Mouse (Mus musculus): Measurements from ENCODE around the gene Tmem91. TPM values are rescaled to one million over a fixed set of nuclear protein-coding genes. Genes with fewer than 3 reads are reported as not detected.

Gene Tmem91
- polyA plus RNA-seq, 1 experiment from 2014 or later, result 0.32 TPM

DNA sequence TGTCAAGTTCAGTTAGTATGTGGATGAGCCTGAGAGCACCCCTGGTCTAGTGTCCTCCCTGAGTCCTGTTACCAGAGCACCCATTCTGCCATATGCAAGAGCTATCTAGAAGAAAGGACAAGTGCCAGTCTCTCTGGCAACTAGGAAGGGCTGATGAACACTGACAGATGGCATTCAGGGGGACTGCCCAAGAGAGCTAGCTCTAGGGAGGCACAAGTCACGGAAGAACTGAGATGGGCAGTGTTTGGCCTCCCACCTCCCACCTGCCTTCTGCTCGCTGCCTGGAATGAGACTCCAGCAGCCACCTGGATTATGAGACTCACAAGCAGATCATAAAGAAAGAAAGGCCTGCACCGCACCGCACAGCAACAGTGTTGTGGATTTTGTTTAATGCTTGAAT lies 35.2 kb downstream of the Tmem91 start:
- WGBS (ENCODE audit: missing documents), result 95% methylated on average over 4 of the region's 4 CpGs
- H3K4me3 ChIP-seq (ENCODE audit: inconsistent target), result no peak overlapping the region
- H3K27ac ChIP-seq, result no peak overlapping the region
- peaks cover 6% of the 10 kb centered on the region; the same call in 1 of the 2 replicates for H3K36me3 ChIP-seq (ENCODE audit: inconsistent target)
- no peaks in the 10 kb centered on the region for H3K79me2 ChIP-seq (ENCODE audit: inconsistent target)

- Histone ChIP-seq H3K79me2 (ENCODE audit: inconsistent target) (no peaks in the 10 kb centered on the region; the same call in 1 of the 2 replicates), H3K4me3 (ENCODE audit: inconsistent target) (no peak overlapping the region), H3K36me3 (ENCODE audit: inconsistent target) (peaks cover 6% of the 10 kb centered on the region; the same call in 1 of the 2 replicates), H3K27ac (no peak overlapping the region)
- WGBS (ENCODE audit: missing documents), result 97% methylated on average over 5 of the region's 5 CpGs
Measured at GRCm38 (mm10) chr7:25637099-25637498, 37.9 kb downstream of the Tmem91 start.

GRCm38 (mm10) chr7:25636373-25636772 lies 38.6 kb downstream of the Tmem91 start:
- no peak overlapping the region for H3K4me3 ChIP-seq (ENCODE audit: inconsistent target)
- H3K27ac ChIP-seq, result no peak overlapping the region
- H3K36me3 ChIP-seq (ENCODE audit: inconsistent target), result peaks cover 2% of the 10 kb centered on the region; the same call in 1 of the 2 replicates
- peaks cover 5% of the 10 kb centered on the region; the same call in 1 of the 2 replicates for H3K79me2 ChIP-seq (ENCODE audit: inconsistent target)
- WGBS (ENCODE audit: missing documents), result 78% methylated on average over 3 of the region's 3 CpGs

DNA sequence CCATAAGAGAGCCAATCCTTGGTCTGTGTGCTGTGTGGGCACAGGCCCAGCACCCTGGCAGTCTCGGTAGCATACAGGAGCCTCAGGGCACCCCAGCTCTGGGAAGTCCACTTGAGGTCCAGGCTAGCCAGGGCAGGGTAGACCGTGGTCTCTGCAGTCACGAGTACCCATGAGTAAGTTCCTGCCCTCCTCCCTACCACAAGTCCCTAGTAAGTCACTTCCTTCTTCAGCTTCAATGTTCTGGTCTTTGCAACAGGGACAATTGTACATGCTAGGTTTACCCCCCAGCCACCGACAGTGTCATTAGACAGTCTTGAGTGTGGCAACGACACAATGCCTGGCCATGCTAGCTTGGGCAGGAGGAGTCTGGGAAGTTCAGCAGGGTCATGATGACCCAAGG lies 42.3 kb downstream of the Tmem91 start:
- WGBS (ENCODE audit: missing documents), result 1% methylated on average over 5 of the region's 5 CpGs
- peaks cover 42% of the 10 kb centered on the region for H3K79me2 ChIP-seq (ENCODE audit: inconsistent target)
- peak overlapping the region; percentile 98 for H3K27ac ChIP-seq
- H3K4me3 ChIP-seq (ENCODE audit: inconsistent target), result no peak overlapping the region
- no peaks in the 10 kb centered on the region; the same call in 1 of the 2 replicates for H3K36me3 ChIP-seq (ENCODE audit: inconsistent target)

DNA sequence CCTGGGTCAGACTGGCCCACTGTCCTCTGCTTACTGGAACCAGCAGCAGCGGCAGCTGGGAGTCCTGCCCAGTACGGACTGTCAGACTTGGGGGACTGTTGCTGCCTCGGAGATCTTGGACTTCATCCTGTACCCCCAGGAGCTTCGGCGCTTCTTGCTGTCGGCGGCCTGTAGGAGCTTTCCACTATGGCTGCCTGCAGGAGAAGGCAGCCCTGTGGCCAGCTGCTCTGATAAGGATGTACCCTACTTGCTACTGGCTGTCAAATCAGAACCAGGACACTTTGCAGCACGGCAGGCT lies 46.7 kb downstream of the Tmem91 start:
- 60% methylated on average over 8 of the region's 8 CpGs for WGBS (ENCODE audit: missing documents)
- H3K27ac ChIP-seq, result peak overlapping the region; percentile 80
- H3K4me3 ChIP-seq (ENCODE audit: inconsistent target), result peak overlapping the region; percentile 83
- peaks cover 45% of the 10 kb centered on the region for H3K79me2 ChIP-seq (ENCODE audit: inconsistent target)
- H3K36me3 ChIP-seq (ENCODE audit: inconsistent target), result peaks cover 3% of the 10 kb centered on the region; the same call in 1 of the 2 replicates

DNA sequence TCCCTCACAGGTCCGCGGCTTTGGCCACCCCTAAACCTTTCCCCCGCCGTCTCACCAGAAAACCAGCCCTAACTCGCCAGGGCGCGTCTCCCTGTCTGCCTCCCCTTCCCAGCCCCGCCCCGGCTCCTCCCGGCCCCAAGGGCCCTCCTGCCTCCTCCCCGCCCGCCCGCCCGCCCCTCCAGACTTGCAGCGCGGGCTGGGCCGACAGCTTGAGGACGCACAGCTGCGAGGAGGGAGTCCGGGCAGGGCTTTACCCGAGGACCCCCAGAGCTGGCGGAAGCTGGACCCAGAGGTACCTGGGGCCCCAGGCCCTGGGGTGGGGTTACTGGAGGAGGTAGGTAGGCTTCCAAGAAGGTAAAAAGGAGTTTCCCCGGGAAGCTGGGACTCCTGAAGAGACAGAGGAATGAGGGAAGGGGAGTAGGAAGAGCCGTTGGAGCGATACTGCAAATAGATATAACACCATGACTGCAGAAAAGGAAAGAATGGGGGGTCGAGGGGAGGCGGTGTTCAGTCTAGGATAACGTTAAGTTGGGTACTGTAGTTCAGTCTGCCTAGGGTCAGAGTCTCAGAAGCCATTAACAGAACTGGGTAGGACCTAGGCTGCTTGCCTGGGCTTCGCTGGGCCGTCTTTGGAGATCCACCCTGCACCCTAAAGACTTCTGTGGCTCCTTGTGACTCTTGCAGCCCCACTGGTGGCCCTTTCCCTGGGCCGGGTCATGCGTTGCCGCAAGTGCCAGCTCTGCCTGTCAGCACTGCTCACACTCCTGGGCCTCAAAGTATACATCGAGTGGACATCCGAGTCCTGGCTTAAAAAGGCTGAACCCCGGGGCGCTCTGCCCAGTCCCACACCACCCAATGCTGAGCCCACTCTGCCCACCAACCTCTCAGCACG lies 47.3 kb downstream of the Tmem91 start:
- H3K4me3 ChIP-seq (ENCODE audit: inconsistent target), result peak overlapping the region; percentile 83
- peaks cover 45% of the 10 kb centered on the region for H3K79me2 ChIP-seq (ENCODE audit: inconsistent target)
- WGBS (ENCODE audit: missing documents), result 13% methylated on average over 27 of the region's 38 CpGs
- H3K36me3 ChIP-seq (ENCODE audit: inconsistent target), result peaks cover 3% of the 10 kb centered on the region; the same call in 1 of the 2 replicates
- peak overlapping the region; percentile 80 for H3K27ac ChIP-seq

- peak within 1 kb of the TSS; percentile 83 for H3K4me3 ChIP-seq (ENCODE audit: inconsistent target)
- WGBS (ENCODE audit: missing documents), result 21% methylated on average over 27 of the region's 29 CpGs
- peaks cover 3% of the 10 kb centered on the region; the same call in 1 of the 2 replicates for H3K36me3 ChIP-seq (ENCODE audit: inconsistent target)
Measured at GRCm38 (mm10) chr7:25626509-25627430, 48.2 kb downstream of the Tmem91 start, which contains the start of gene B3gnt8. Gene B3gnt8 (plus strand): TSS chr7:25626654.

GRCm38 (mm10) chr7:25625594-25626250 lies 49.2 kb downstream of the Tmem91 start:
- peaks cover 3% of the 10 kb centered on the region; the same call in 1 of the 2 replicates for H3K36me3 ChIP-seq (ENCODE audit: inconsistent target)
- H3K79me2 ChIP-seq (ENCODE audit: inconsistent target), result peaks cover 33% of the 10 kb centered on the region
- H3K27ac ChIP-seq, result no peak overlapping the region
- WGBS (ENCODE audit: missing documents), result 79% methylated on average over 10 of the region's 10 CpGs
- H3K4me3 ChIP-seq (ENCODE audit: inconsistent target), result no peak overlapping the region

More at GRCm38 (mm10) chr7:25626509-25627430, 48.2 kb downstream of the Tmem91 start, which contains the start of gene B3gnt8:
- Histone ChIP-seq H3K79me2 (ENCODE audit: inconsistent target) (peaks cover 44% of the 10 kb centered on the region), H3K27ac (peak within 1 kb of the TSS; percentile 80)

- no peak overlapping the region for H3K4me3 ChIP-seq (ENCODE audit: inconsistent target)
- peaks cover 3% of the 10 kb centered on the region; the same call in 1 of the 2 replicates for H3K36me3 ChIP-seq (ENCODE audit: inconsistent target)
- no peak overlapping the region for H3K27ac ChIP-seq
- H3K79me2 ChIP-seq (ENCODE audit: inconsistent target), result peaks cover 24% of the 10 kb centered on the region
- WGBS (ENCODE audit: missing documents), result 86% methylated on average over 5 of the region's 5 CpGs
Measured at GRCm38 (mm10) chr7:25624851-25625250, 50.1 kb downstream of the Tmem91 start.

DNA sequence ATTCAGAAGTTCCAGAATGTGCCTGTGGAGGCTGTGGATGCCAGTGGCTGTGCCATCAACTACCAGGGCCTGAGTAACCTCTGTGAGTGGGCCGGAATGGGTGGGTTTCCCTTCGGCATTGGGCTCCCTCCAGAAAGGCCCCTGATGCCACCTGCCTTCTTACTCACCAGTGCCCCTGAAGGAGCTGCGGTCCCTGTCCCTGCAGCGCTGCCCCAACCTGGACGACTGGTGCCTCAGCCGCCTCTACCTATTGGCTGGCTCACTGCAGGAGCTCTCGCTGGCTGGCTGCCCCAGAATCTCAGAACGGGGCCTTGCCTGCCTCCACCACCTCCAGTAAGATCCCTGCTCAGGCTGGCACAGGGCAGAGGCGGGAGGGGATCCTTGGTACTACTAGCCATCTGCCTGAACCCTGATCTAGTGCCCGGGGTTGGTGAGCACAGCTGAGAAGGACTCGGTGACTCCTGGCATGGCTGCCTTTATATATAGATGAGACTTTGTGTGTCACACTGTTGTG lies 51.1 kb downstream of the Tmem91 start:
- Histone ChIP-seq H3K79me2 (ENCODE audit: inconsistent target) (peaks cover 15% of the 10 kb centered on the region), H3K27ac (no peak overlapping the region), H3K36me3 (ENCODE audit: inconsistent target) (peaks cover 3% of the 10 kb centered on the region; the same call in 1 of the 2 replicates), H3K4me3 (ENCODE audit: inconsistent target) (no peak overlapping the region)
- 94% methylated on average over 11 of the region's 11 CpGs for WGBS (ENCODE audit: missing documents)

DNA sequence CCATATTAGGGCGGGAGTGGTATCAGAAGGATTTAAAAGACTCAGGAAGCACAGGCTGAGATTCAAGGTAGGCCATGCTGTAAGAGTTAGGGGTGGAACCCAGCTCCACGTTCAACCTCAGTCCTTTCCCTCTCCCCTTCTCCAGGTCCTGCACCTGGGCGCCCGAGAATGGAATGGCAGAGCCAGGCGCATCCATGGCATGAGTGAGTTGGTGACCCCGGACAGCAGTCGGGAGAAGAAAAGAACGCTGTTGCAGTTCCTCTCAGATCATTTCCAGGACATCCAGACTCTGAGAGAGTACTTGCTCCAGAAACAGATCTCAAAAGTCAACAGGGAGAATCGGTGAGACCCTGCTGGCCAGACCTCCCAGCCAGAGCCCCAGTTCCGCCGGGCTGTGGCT lies 54.2 kb downstream of the Tmem91 start:
- Histone ChIP-seq H3K4me3 (ENCODE audit: inconsistent target) (no peak overlapping the region), H3K79me2 (ENCODE audit: inconsistent target) (no peaks in the 10 kb centered on the region), H3K36me3 (ENCODE audit: inconsistent target) (peaks cover 3% of the 10 kb centered on the region; the same call in 1 of the 2 replicates), H3K27ac (no peak overlapping the region)
- WGBS (ENCODE audit: missing documents), result 92% methylated on average over 9 of the region's 11 CpGs

GRCm38 (mm10) chr7:25620101-25620500 lies 54.9 kb downstream of the Tmem91 start:
- Histone ChIP-seq H3K27ac (no peak overlapping the region), H3K36me3 (ENCODE audit: inconsistent target) (peaks cover 3% of the 10 kb centered on the region; the same call in 1 of the 2 replicates), H3K79me2 (ENCODE audit: inconsistent target) (no peaks in the 10 kb centered on the region), H3K4me3 (ENCODE audit: inconsistent target) (peak overlapping the region; percentile 95; the same call in 1 of the 2 replicates)
- WGBS (ENCODE audit: missing documents), result 94% methylated on average over 5 of the region's 5 CpGs

DNA sequence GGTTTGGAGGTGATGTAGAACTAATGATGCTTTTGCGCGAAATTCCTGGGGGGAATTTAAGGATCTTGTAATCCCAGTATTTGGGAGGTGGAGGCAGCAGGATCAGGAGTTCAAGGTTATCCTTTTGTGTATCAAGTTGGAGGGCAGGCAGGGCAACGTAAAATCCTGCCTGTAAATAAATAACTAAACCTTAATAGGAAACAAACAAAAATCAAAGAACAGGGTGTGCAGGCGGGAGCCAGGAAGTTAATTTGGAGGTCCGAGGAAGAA lies 55.3 kb downstream of the Tmem91 start:
- Histone ChIP-seq H3K4me3 (ENCODE audit: inconsistent target) (peak overlapping the region; percentile 95), H3K27ac (peak overlapping the region; percentile 51), H3K79me2 (ENCODE audit: inconsistent target) (no peaks in the 10 kb centered on the region), H3K36me3 (ENCODE audit: inconsistent target) (peaks cover 3% of the 10 kb centered on the region; the same call in 1 of the 2 replicates)
- 25% methylated on average over 5 of the region's 5 CpGs for WGBS (ENCODE audit: missing documents)
